In the genomic region with DNA sequence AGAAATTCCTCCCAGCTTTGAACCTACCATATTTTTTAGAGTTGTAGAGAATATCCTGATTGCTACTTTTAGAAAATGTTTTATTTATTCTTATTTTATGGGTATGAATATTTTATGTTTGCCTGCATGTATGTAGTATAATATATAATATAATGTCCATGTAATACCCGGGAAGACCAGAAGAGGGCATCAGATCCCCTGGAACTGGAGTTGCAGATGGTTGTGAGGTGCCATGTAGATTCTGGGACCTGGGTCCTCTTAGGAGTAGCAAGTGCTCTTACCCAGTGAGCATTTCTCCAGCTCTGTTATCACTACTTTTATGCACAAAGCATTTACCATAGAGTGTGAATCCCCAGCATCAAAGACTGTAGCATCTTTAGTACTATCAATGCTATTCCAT, we compare ENCODE assay signal across 7 mouse cellular contexts. TPM values are rescaled to one million over a fixed set of nuclear protein-coding genes. Genes with fewer than 3 reads are reported as not detected.
DNase-seq lines count a peak whose midpoint lies in the region; ATAC-seq and TF ChIP-seq lines count a peak whose summit lies in the region.

No protein-coding gene starts in this region.

- no peaks in the 10 kb centered on the region for H3K4me1 ChIP-seq in kidney, postnatal 0 days (replicated peaks; ENCODE audit: insufficient read depth, low read length)
- H3K4me1 ChIP-seq in E14TG2a.4 (replicated peaks; ENCODE audit: low read depth, low read length), result peaks cover 3% of the 10 kb centered on the region; the same call in 1 of the 2 replicates

- no peak overlapping the region for H3K9ac ChIP-seq in kidney, postnatal 0 days (ENCODE audit: low read depth, low read length)

- no peak overlapping the region for H3K4me3 ChIP-seq in kidney, postnatal 0 days (replicated peaks; ENCODE audit: low read depth, low read length)
- no peak overlapping the region for H3K4me3 ChIP-seq in E14TG2a.4 (replicated peaks; ENCODE audit: low read length)

- no peak for ATAC-seq in kidney, postnatal 0 days (replicated peaks; ENCODE audit: low FRiP score, low read depth)

- TF ChIP-seq CTCF in kidney, postnatal 0 days (IDR thresholded peaks at IDR 0.05; ENCODE audit: low read depth), result peak; percentile 63
- TF ChIP-seq CTCF in E14TG2a.4 (conservative IDR thresholded peaks at IDR 0.05; ENCODE audit: low read length), result peak; percentile 72

- no peak for DNase-seq in kidney, postnatal 0 days (ENCODE audit: low spot score)
- no peak for DNase-seq in kidney, postnatal 4 days
- peak; percentile 52 for DNase-seq in A20 (ENCODE audit: low read depth, low spot score)
- DNase-seq in induced T-regulatory cell, adult 2 months (ENCODE audit: low read depth), result peak; percentile 51
- no peak for DNase-seq in right cerebral cortex, adult 18-20 months
- no peak for DNase-seq in cerebellum, adult 8-10 months

- no peaks in the 10 kb centered on the region for H3K27me3 ChIP-seq in kidney, postnatal 0 days (ENCODE audit: insufficient read depth, low read length)
- H3K27me3 ChIP-seq in E14TG2a.4 (ENCODE audit: insufficient read depth, low read length), result peaks cover 22% of the 10 kb centered on the region

- no peak overlapping the region for H3K27ac ChIP-seq in kidney, postnatal 0 days

- no peaks in the 10 kb centered on the region for H3K36me3 ChIP-seq in kidney, postnatal 0 days (ENCODE audit: insufficient read depth, low read length)
- H3K36me3 ChIP-seq in E14TG2a.4 (ENCODE audit: insufficient read depth, low read length), result no peaks in the 10 kb centered on the region

- H3K4me2 ChIP-seq in kidney, postnatal 0 days (ENCODE audit: low read length), result no peak overlapping the region

- WGBS in kidney, postnatal 0 days, result 14% methylated on average over 1 of the region's 1 CpGs

- no peaks in the 10 kb centered on the region for H3K9me3 ChIP-seq in kidney, postnatal 0 days (replicated peaks; ENCODE audit: low read length)
- no peaks in the 10 kb centered on the region for H3K9me3 ChIP-seq in E14TG2a.4 (ENCODE audit: low read length)

RNA-seq across cellular contexts. Expression of a gene that starts 17.5 kb away (rescaled TPM):
- 217 and 220 TPM in 2 replicates for polyA plus RNA-seq in kidney, postnatal 0 days (2015; fragmentation: Nextera tagmentation; extraction: Ambion mirVana)

RNA-seq across cellular contexts. Expression of a gene that starts 52.9 kb away (rescaled TPM):
- 0.36 and 0.56 TPM in 2 replicates for polyA plus RNA-seq in kidney, postnatal 0 days (2015; fragmentation: Nextera tagmentation; extraction: Ambion mirVana)

Comparison
In these comparisons a context has a peak if more than half of its experiments do, and no peak if none do; other contexts are left out.
1. DNase-seq: peak in A20 (single experiment) and induced T-regulatory cell, adult 2 months (single experiment); none in kidney, postnatal 0 days (single experiment), kidney, postnatal 4 days (0 of 2), right cerebral cortex, adult 18-20 months (single experiment) and cerebellum, adult 8-10 months (single experiment).